Mouse (Mus musculus) megakaryocyte, embryonic 14.5 days (primary cell): ENCODE measurements around the gene Chsy1.

Experiments used
- FLI1 ChIP-seq: IDR thresholded peaks from 2 replicates; pipeline ENCODE4 v1.6.1; 2012; ENCODE audit warnings: low read length, inconsistent platforms, mixed read lengths
- GATA1 ChIP-seq: IDR thresholded peaks from 3 replicates; pipeline ENCODE4 v1.6.1; 2012; ENCODE audit warnings: mixed read lengths, low read length, inconsistent platforms, borderline replicate concordance

DNA sequence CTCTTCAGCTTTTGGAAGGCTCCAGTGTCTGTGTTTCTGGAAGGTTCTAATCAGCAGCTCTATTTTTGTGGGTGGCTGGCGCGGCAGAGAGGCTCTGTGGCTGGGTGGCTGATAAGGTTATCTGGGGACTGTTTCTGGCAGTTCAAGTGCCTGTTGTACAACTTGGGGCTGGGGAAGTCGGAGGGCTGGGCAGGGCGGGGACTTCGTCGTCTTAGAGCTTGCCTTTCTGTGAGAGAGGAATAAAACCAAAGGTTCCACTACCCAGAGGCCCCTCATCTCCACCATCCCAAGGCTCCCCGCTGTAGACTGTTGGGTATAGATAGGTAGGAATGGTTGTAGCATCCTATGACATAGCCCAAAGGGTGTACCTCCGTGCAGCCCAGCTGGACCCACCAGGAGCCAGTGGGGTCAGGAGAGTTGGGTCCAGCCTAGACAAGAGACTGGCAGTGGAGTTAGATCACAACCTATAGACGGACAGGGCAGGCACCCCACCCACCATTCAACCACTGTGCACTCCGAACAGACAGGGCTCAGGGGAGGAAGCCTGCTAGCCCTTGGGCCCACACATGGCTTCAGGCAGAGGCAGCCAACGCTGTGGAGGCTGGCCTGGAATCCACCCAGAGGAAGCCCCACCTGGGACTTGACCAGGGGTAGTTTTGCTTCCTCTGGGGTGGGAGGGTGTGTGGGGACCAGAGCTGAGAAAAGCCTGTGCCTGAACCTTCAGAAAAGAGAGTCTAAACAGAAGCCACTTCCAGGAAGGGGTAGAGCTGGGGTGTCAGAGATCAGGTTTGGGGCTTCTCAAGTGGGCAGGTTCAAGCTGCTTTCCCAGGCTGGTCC is 87.5 kb downstream of the Chsy1 start:
- TF ChIP-seq GATA1, result 0 out of 3 replicates have a peak, but pooled peaks have one; percentile 26
- no peak for TF ChIP-seq FLI1
